In the genomic region with DNA sequence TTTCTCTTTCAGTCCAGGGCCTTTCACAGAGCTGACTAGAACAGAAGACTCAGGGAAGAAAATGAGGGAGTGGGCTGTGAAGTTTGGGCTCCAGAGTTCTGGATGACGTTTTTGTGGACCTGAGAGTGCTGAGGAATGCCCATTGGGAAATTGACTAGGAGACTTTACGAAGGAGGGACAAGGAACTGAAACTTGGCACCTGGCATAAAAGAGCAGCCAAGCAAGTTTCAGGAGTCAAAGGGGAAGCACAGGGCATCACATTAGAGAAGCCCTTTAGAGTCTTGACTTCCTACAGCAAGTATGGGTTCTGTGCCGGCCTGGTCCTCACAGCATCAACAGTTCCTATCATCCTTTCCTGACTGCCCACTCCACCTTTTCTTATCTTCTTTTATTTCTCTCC, we compare ENCODE assay signal across 13 mouse cellular contexts. TPM values are rescaled to one million over a fixed set of nuclear protein-coding genes. Genes with fewer than 3 reads are reported as not detected.
"Had no signal": no experiment of that assay in that cellular context is flagged by ENCODE, and none has a peak within 500 bp of the region (broad histone marks: within the 10 kb centered on the region; RNA-seq: fewer than 3 reads in every experiment).

No protein-coding gene starts in this region.

- H3K27ac ChIP-seq: limb, embryonic 12.5 days; limb, embryonic 15.5 days; liver, embryonic 14.5 days; midbrain, embryonic 12.5 days had no signal

- ATAC-seq: liver, postnatal 0 days had no signal

- H3K9me3 ChIP-seq: limb, embryonic 12.5 days; limb, embryonic 15.5 days; midbrain, embryonic 12.5 days; midbrain, embryonic 15.5 days had no signal

- H3K9ac ChIP-seq: liver, embryonic 14.5 days; midbrain, embryonic 12.5 days; midbrain, embryonic 15.5 days had no signal

- H3K4me1 ChIP-seq: limb, embryonic 15.5 days had no signal

- H3K27me3 ChIP-seq: limb, embryonic 15.5 days; midbrain, embryonic 12.5 days; midbrain, embryonic 15.5 days had no signal

- H3K36me3 ChIP-seq: limb, embryonic 12.5 days; limb, embryonic 15.5 days; midbrain, embryonic 12.5 days; midbrain, embryonic 15.5 days had no signal

- DNase-seq: kidney, adult 18-20 months; kidney, adult 9 months; kidney, postnatal 14 days; kidney, postnatal 4 days; left cerebral cortex, postnatal 4 days; liver, postnatal 0 days; thymus, adult 18-20 months; thymus, postnatal 36 days had no signal

RNA-seq across cellular contexts. Expression of a gene that starts 45.7 kb away (rescaled TPM):
- polyA plus RNA-seq: liver, postnatal 0 days had no signal
